Mouse (Mus musculus): ENCODE results near the gene Cdkal1. TPM values are rescaled to one million over a fixed set of nuclear protein-coding genes. Genes with fewer than 3 reads are reported as not detected.
A peak's percentile ranks its signal among the peaks of the same experiment; 100 is the strongest.

Cdkal1 gene
- polyA plus RNA-seq, 1 experiment, result 5.6 TPM

GRCm38 (mm10) chr13:29609441-29609840 lies 246.0 kb downstream of the Cdkal1 start:
- no peak overlapping the region for H3ac ChIP-seq (ENCODE audit: control insufficient read depth, insufficient read length)
- no peak overlapping the region for H3K4me3 ChIP-seq
- no peaks in the 10 kb centered on the region for H3K36me3 ChIP-seq (ENCODE audit: control insufficient read depth, insufficient read depth)
- no peak overlapping the region for H3K4me2 ChIP-seq (ENCODE audit: low read depth)
- H3K79me2 ChIP-seq (ENCODE audit: control insufficient read depth, insufficient read depth), result no peaks in the 10 kb centered on the region
- TF ChIP-seq CEBPB (IDR thresholded peaks at IDR 0.05; ENCODE audit: insufficient read depth, poor library complexity, severe bottlenecking) (no peak), MYOD1 (IDR thresholded peaks at IDR 0.05; ENCODE audit: control insufficient read depth in 1 of 3, insufficient read length in 2 of 3, low read depth in 2 of 3) (no peak), REST (IDR thresholded peaks at IDR 0.05; ENCODE audit: insufficient read depth, insufficient read length) (no peak), POLR2AphosphoS2 (IDR thresholded peaks at IDR 0.05; ENCODE audit: insufficient read length, low read depth) (no peak), USF1 (IDR thresholded peaks at IDR 0.05; ENCODE audit: low read depth) (no peak), SRF (IDR thresholded peaks at IDR 0.05; ENCODE audit: control insufficient read depth, insufficient read length, low read depth) (no peak), POLR2A (IDR thresholded peaks at IDR 0.05; ENCODE audit: insufficient read length, low read depth) (no peak), TCF12 (IDR thresholded peaks at IDR 0.05; ENCODE audit: insufficient read depth, poor library complexity, severe bottlenecking) (no peak), MAX (IDR thresholded peaks at IDR 0.05; ENCODE audit: low read depth) (no peak), TCF3 (IDR thresholded peaks at IDR 0.05; ENCODE audit: insufficient read length, low read depth) (no peak), MYOG (IDR thresholded peaks at IDR 0.05; ENCODE audit: control insufficient read depth in 1 of 3, insufficient read depth in 1 of 3, insufficient read length in 2 of 3, low read depth in 2 of 3) (no peak), E2F4 (IDR thresholded peaks at IDR 0.05; ENCODE audit: insufficient read depth) (no peak)
- H3K27me3 ChIP-seq (ENCODE audit: control insufficient read depth, insufficient read depth, insufficient read length), result no peaks in the 10 kb centered on the region

GRCm38 (mm10) chr13:29604241-29604640 lies 251.2 kb downstream of the Cdkal1 start:
- Histone ChIP-seq H3K36me3 (ENCODE audit: control insufficient read depth, insufficient read depth) (no peaks in the 10 kb centered on the region), H3K4me3 (no peak overlapping the region), H3K4me2 (ENCODE audit: low read depth) (no peak overlapping the region), H3K27me3 (ENCODE audit: control insufficient read depth, insufficient read depth, insufficient read length) (no peaks in the 10 kb centered on the region), H3ac (ENCODE audit: control insufficient read depth, insufficient read length) (no peak overlapping the region), H3K79me2 (ENCODE audit: control insufficient read depth, insufficient read depth) (no peaks in the 10 kb centered on the region)
- TF ChIP-seq SRF (IDR thresholded peaks at IDR 0.05; ENCODE audit: control insufficient read depth, insufficient read length, low read depth) (no peak), MAX (IDR thresholded peaks at IDR 0.05; ENCODE audit: low read depth) (no peak), MYOG (IDR thresholded peaks at IDR 0.05; ENCODE audit: control insufficient read depth in 1 of 3, insufficient read depth in 1 of 3, insufficient read length in 2 of 3, low read depth in 2 of 3) (no peak), USF1 (IDR thresholded peaks at IDR 0.05; ENCODE audit: low read depth) (no peak), E2F4 (IDR thresholded peaks at IDR 0.05; ENCODE audit: insufficient read depth) (no peak), TCF12 (IDR thresholded peaks at IDR 0.05; ENCODE audit: insufficient read depth, poor library complexity, severe bottlenecking) (no peak), POLR2A (IDR thresholded peaks at IDR 0.05; ENCODE audit: insufficient read length, low read depth) (no peak), CEBPB (IDR thresholded peaks at IDR 0.05; ENCODE audit: insufficient read depth, poor library complexity, severe bottlenecking) (no peak)

GRCm38 (mm10) chr13:29603597-29603996 lies 251.9 kb downstream of the Cdkal1 start:
- Histone ChIP-seq H3K4me2 (ENCODE audit: low read depth) (no peak overlapping the region), H3K36me3 (ENCODE audit: control insufficient read depth, insufficient read depth) (no peaks in the 10 kb centered on the region), H3K4me3 (no peak overlapping the region), H3ac (ENCODE audit: control insufficient read depth, insufficient read length) (no peak overlapping the region), H3K27me3 (ENCODE audit: control insufficient read depth, insufficient read depth, insufficient read length) (no peaks in the 10 kb centered on the region), H3K79me2 (ENCODE audit: control insufficient read depth, insufficient read depth) (no peaks in the 10 kb centered on the region)
- TF ChIP-seq MYOG (IDR thresholded peaks at IDR 0.05; ENCODE audit: control insufficient read depth in 1 of 3, insufficient read depth in 1 of 3, insufficient read length in 2 of 3, low read depth in 2 of 3) (no peak), POLR2A (IDR thresholded peaks at IDR 0.05; ENCODE audit: insufficient read length, low read depth) (no peak), MAX (IDR thresholded peaks at IDR 0.05; ENCODE audit: low read depth) (no peak), REST (IDR thresholded peaks at IDR 0.05; ENCODE audit: insufficient read depth, insufficient read length) (no peak), CEBPB (IDR thresholded peaks at IDR 0.05; ENCODE audit: insufficient read depth, poor library complexity, severe bottlenecking) (no peak), E2F4 (IDR thresholded peaks at IDR 0.05; ENCODE audit: insufficient read depth) (no peak), TCF3 (IDR thresholded peaks at IDR 0.05; ENCODE audit: insufficient read length, low read depth) (no peak), TCF12 (IDR thresholded peaks at IDR 0.05; ENCODE audit: insufficient read depth, poor library complexity, severe bottlenecking) (no peak), USF1 (IDR thresholded peaks at IDR 0.05; ENCODE audit: low read depth) (no peak), SRF (IDR thresholded peaks at IDR 0.05; ENCODE audit: control insufficient read depth, insufficient read length, low read depth) (no peak), MYOD1 (IDR thresholded peaks at IDR 0.05; ENCODE audit: control insufficient read depth in 1 of 3, insufficient read length in 2 of 3, low read depth in 2 of 3) (no peak), POLR2AphosphoS2 (IDR thresholded peaks at IDR 0.05; ENCODE audit: insufficient read length, low read depth) (no peak)

DNA sequence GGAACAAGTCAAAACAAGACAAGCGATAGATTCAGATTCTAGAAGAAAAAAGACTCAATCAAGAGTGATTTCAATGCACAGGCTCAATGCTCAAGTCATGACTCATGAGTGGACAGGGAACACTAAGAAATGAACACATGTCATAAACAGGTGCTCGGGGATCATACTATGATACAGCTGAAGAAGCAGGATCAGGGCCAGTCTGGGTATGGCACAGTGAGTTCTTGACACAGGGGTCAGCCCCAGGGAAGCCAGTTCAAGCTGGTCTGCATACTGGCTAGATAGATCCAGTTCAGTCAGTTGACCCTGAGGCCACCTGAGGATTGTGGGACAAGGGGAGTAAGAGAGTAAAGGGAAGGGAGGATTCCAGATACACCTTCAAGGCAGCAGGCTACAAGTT lies 254.4 kb downstream of the Cdkal1 start:
- no peaks in the 10 kb centered on the region for H3K36me3 ChIP-seq (ENCODE audit: control insufficient read depth, insufficient read depth)
- H3K4me2 ChIP-seq (ENCODE audit: low read depth), result no peak overlapping the region
- no peak overlapping the region for H3K4me3 ChIP-seq
- no peaks in the 10 kb centered on the region for H3K27me3 ChIP-seq (ENCODE audit: control insufficient read depth, insufficient read depth, insufficient read length)
- H3ac ChIP-seq (ENCODE audit: control insufficient read depth, insufficient read length), result no peak overlapping the region
- TF ChIP-seq CEBPB (IDR thresholded peaks at IDR 0.05; ENCODE audit: insufficient read depth, poor library complexity, severe bottlenecking), result no peak
- TF ChIP-seq REST (IDR thresholded peaks at IDR 0.05; ENCODE audit: insufficient read depth, insufficient read length), result no peak
- TF ChIP-seq POLR2A (IDR thresholded peaks at IDR 0.05; ENCODE audit: insufficient read length, low read depth), result no peak
- TF ChIP-seq MYOD1 (IDR thresholded peaks at IDR 0.05; ENCODE audit: control insufficient read depth in 1 of 3, insufficient read length in 2 of 3, low read depth in 2 of 3), result peak in 2 of 3 experiments; percentile 60 to 61
- no peak for TF ChIP-seq E2F4 (IDR thresholded peaks at IDR 0.05; ENCODE audit: insufficient read depth)
- no peak for TF ChIP-seq MAX (IDR thresholded peaks at IDR 0.05; ENCODE audit: low read depth)
- no peak for TF ChIP-seq TCF3 (IDR thresholded peaks at IDR 0.05; ENCODE audit: insufficient read length, low read depth)
- peak in 2 of 3 experiments; percentile 6 to 57 for TF ChIP-seq MYOG (IDR thresholded peaks at IDR 0.05; ENCODE audit: control insufficient read depth in 1 of 3, insufficient read depth in 1 of 3, insufficient read length in 2 of 3, low read depth in 2 of 3)
- TF ChIP-seq SRF (IDR thresholded peaks at IDR 0.05; ENCODE audit: control insufficient read depth, insufficient read length, low read depth), result no peak
- TF ChIP-seq POLR2AphosphoS2 (IDR thresholded peaks at IDR 0.05; ENCODE audit: insufficient read length, low read depth), result no peak
- no peak for TF ChIP-seq TCF12 (IDR thresholded peaks at IDR 0.05; ENCODE audit: insufficient read depth, poor library complexity, severe bottlenecking)
- H3K79me2 ChIP-seq (ENCODE audit: control insufficient read depth, insufficient read depth), result no peaks in the 10 kb centered on the region

Data from myocyte (in vitro differentiated cells).